Mouse (Mus musculus): ENCODE results near the gene Ncaph2. TPM values are rescaled to one million over a fixed set of nuclear protein-coding genes. Genes with fewer than 3 reads are reported as not detected.

Gene Ncaph2
- total RNA-seq, 2 experiments from 2014 or later, result 86.6 to 93.2 TPM

DNA sequence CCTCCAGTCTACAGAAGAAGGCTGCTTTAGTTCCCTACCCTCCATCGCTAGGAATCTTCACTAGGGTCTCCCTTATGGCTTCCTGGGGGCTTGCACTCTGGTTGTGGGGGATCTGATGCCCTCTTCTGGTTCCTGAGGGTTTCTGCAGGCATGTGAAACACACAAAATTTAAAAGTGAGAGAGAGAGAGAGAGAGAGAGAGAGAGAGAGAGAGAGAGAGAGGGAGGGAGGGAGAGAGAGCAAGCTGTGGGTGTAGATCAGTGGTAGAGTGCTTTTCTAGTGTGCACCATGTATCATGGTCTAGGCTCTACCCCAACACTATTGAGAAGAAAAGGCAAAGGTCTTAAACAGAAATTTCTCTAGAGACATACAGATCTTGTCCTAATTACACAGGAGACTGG lies 13.8 kb upstream of the Ncaph2 start:
- DNase-seq, result no peak
- intact Hi-C loops (cut with DNase I), result no loop called here

DNA sequence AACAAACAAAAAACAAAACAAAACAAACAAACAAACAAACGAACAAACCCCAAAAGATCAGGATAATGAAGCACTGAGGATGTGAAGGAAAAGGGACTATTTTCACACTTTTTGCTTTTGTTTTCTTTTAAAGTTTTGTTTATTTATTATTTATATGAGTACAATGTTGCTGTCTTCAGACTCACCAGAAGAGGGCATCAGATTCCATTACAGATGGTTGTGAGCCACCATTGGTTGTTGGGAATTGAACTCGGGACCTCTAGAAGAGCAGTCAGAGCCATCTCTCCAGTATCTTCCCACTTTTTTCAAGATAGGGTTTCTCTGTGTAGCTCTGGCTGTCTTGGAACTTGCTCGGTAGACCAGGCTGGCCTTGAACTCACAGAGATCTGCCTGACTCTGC lies 12.2 kb upstream of the Ncaph2 start:
- no peak for DNase-seq
- intact Hi-C loops (cut with DNase I), result no loop called here

DNA sequence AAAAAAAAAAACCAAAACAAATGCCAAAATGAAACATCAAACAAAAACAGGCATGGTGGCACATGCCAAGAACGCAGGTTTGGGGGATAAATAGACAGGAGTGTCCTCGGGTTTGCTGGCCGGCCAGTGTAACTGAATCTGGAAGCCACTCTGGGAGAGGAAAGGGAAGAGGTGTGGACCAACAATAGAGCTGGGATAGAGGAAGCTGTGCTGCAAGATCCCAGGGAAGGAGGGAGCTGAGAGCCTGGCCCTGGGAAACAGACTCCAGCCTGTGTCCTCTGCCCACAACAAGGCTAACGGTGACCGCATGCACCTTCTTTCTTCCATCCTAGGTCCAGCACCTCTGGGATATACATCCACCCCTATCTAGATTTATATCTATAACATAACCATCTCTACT lies 5.1 kb upstream of the Ncaph2 start:
- intact Hi-C loops (cut with DNase I), result no loop called here
- no peak for DNase-seq

DNA sequence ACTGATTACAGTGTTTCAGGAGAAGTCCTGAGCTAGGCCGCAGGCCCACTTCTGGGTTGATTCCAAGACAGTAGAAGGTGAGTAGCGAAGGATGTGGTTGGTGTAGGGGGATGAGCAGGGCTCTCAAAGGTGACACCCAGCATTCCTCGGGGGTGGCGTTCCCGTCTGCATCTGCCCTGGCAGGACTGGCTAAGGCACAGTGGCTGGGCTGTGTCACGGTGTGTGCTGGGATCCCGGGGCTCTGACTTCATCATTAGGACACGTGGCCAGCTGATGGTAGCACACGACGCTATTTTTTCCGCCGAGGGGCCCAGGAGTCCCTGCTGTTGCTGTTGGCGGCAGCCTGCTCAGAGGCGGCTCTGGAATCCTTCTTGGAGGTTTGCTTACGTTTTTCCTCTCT lies 4.2 kb upstream of the Ncaph2 start:
- intact Hi-C loops (cut with DNase I), result no loop called here
- no peak for DNase-seq

DNA sequence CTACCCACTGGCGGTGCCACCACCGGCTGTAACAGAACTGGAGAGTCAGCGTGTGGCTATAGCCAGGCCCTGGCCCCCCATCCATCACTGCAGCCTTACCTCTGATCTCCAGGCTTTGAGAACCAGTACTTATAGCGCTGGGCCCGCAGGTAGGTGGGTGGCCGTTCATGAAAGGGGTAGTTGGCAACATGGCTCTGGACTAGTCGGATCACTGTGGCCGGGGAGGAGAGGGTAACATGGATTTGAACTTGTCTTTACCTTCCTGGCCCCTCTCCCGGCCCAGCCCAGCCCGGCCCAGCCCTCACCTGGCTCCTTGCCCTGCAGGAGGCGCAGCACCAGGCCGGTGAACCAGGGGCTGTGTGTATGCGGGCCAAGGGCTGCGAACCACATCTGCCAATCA lies 3.5 kb upstream of the Ncaph2 start:
- intact Hi-C loops (cut with DNase I), result no loop called here

DNA sequence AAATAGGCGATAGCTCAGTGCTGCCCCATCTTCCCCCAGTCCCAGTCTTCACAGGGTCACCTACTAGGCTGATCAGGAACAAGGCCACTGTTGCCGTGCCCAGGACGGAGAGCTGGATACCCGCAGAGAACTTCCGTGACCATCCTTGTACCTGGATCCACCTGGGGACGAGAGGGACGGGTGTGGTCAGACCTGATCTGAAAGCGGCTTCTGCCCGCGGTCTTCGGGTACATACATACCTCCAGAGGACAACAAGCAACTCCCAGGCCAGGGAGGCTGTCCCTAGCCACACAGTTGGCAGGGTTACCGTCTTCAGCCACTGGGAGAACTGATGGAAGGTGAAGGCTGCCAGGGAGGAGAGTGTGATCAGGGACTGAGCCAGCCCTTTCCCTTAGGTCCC lies 2.7 kb upstream of the Ncaph2 start:
- intact Hi-C loops (cut with DNase I), result no loop called here
- DNase-seq, result no peak

More for the DNA sequence above, 3.5 kb upstream of the Ncaph2 start:
- no peak for DNase-seq

DNA sequence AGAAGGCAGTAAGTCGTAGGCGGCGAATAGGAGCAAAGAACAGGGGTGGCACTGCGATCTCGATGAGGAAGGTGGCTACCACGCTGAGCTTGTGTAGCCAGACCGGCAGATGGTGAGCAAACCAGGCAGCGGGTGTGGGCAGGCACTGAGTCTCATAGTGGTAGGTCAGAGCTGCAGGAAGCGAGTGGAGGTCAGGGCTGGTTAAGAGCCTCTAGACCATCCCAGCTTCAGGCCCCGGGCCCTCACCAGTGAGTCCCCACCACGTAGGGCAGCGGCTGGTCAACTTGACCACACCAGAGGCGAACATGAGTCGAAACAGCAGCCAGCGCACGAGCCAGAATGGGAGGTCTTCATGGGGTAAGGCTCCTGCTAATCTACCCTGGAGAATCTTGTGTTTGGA lies 1.7 kb upstream of the Ncaph2 start:
- intact Hi-C loops (cut with DNase I), result no loop called here
- no peak for DNase-seq

DNA sequence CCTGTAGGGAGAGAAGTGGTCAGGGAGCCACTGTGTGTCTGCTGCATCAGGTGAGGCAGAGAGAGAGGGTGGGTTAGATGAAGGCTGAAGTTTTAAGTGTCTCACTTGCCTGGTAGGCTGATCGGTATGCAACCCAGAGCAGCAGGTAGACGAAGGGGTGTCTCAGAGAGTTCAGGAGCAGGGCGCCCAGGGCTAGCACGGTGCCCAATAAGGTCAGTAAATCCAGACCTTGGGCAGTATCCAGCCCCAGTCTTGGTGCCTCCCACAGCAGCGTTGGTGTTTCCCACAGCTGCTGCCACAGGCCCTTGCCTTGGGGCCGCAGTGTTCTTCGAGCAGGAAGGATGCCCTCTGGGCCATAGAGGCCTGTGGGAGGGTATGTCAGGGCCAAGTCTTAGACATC lies 1.1 kb upstream of the Ncaph2 start:
- intact Hi-C loops (cut with DNase I), result no loop called here
- DNase-seq, result no peak

DNA sequence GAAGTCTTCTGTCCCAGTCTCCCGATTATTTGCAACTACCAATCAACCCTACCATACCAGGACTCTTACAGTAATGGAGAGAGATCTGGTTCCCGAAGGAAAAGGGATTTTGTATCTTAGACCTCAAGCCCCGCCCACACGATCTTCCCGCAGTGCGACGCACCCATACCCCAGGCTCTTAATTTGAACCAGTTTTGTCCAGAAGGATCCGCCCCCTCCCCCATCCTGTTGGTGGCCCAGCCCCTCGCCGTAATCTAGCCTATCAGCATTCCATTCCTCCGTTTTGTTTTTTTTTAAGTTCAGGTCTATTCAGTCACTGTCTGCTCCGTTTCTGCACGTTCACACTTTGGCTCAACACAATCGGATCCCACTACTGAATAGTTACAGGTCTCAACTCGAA lies 853 bp downstream of the Ncaph2 start:
- intact Hi-C loops (cut with DNase I), result no loop called here
- DNase-seq, result peak; percentile 90

DNA sequence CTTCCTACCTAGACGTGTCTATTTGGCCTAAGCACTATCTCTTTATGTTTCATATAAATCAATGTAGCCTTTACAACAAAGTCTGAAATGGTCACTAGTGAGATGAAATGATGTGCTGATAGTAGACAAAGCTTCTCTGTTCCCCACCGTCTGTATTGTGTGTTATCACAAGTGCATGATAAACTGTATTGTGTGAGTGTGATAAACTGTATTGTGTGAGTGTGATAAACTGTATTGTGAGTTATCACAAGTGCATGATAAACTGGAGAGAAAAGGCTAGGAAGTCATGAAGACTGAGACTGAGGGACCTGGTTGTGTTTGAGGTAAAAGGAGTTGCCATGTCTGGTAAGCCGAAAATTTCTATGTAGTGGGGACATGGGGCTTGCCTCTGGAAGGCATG lies 3.3 kb downstream of the Ncaph2 start:
- DNase-seq, result no peak
- intact Hi-C loops (cut with DNase I), result no loop called here

DNA sequence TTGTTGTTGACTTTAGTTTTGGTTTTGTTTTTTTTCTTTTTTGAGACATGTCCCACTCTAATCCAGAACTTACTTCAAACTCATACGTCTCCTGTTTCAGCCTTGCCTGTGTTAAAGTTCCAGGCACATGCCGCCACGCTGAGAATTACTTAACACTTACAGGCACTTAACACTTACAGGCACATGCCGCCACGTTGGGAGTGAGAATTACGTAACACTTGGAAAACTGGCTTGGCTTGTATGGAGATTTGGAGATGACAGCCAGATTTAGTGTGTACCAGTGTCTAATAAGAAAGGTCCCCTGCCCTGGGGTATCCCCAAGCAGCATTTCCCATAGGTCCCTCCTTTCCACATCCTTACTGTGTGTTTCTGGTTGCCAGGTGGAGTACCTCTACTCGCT lies 7.5 kb downstream of the Ncaph2 start:
- DNase-seq, result no peak
- intact Hi-C loops (cut with DNase I), result no loop called here

DNA sequence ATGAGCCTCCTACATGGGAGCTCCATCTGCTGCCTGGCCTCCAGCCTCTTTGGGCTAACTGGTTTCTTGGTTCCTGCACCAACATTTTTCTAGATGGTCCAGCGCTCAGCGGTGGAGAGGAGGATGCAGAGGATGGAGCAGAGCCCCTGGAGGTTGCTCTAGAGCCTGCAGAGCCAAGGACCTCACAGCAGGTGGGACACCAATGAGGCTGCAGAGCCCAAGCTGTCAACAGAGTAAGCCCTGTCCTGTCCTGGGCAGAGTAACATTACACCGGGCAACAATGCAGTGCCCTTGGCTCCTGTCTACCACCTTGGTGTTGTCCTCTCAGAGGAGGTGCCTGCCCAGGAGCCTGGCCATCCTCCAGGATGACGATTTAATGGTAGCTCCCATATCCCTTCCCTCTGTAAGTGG lies 9.6 kb downstream of the Ncaph2 start:
- intact Hi-C loops (cut with DNase I), result no loop called here
- no peak for DNase-seq

DNA sequence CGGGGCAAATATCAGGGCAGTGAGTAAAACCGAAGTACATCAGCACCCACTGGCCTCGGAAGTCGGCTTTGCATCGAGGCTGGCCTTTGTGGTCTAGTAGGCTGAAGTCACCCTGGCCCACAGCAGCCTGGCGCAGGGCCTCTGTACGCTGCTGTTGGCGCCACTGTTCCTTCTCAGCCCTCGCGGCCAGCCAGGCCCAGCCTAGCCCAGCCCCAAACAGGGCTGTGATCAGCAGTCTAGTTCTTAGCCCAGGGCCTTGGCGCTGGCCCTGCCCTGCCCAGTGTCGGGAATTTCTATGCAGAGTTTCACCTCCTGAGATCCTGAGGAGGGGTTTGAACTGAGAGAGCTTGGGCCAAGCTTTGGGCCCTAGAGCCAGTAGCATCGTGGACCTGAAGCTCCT lies 16.5 kb downstream of the Ncaph2 start:
- intact Hi-C loops (cut with DNase I), result no loop called here
- DNase-seq, result no peak

DNA sequence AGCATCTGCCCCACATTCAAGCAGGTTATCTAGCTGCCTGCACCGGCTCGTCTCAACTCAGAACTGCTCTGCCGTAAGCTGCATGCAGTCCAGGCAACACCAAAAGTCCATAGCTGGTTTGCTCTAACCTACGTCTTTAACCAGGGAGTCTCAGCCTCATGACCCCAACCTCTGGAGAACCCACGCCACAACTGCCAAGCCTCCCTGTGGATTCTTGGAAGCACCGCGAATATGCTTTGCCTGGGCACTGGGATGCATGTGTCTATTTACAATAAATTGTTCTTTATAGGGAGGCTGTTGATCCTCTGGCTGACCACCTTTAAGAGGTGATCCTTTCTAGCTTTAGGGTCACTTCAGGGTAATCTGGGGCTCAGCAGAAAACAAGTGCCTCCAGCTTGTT lies 17.0 kb downstream of the Ncaph2 start:
- no peak for DNase-seq
- intact Hi-C loops (cut with DNase I), result no loop called here

DNA sequence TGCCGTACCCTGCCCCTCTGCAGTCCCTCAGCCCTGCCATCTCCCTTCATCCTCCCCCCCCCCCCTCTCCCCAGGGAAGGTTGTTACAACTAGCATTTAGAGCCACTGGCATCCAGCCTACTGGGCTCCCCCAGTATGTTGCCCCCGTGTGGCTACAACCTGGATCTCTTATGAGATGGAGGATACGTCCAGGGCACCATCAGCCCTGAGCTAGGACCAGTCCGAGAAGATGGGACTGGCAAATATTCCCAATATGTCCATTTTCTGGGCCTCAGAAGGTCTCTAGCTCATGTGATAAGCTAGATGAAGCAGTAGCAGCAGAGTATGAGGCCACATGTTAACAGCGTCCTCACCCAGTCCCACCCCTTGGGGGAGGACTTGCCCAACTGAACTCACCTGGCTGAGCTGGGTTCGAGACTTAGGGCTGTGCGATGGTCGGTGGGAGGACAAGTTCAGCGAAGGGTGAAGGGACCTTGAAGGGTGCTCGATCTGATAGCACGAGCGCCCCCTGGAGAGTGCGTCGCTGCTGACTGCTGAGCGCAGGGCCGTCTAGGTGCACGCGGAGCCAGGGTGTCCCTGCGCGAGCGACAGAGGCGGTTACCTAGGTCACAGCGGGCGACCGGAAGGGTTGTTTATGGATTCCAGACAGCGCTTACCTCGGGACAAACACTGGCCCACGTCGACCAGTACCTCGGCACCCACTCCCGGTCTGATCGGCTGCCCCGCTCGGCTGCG lies 17.7 kb downstream of the Ncaph2 start:
- peak; percentile 81 for DNase-seq
- intact Hi-C loops (cut with DNase I), result no loop called here

DNA sequence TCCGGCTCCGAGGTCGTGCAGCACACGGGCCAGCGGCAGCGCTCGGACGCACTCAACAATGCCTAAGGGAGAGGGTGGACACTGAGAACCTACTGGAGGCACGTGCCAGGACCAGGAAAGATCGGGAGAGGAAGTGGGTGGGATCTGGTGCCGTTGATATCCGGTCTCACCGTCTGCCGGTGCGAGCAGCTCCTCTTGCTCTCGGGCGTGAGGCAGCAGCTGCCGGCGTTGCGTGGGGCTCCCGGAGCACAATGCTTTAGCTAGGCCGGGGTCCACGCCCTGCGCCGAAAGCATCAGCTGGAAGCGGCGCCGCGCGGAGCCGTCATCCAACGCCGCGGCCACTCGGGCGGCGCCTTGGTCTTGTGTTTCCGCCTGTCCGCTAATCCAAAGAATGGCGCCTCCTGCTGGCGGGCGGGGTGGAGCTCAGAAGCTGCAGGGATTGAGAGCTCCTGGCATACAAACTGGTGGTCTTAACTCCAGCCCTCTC lies 18.3 kb downstream of the Ncaph2 start, which contains the start of gene Sco2:
Sco2 (minus strand) TSS at position 85 of the 487 bp plus-strand sequence.
- peak; percentile 98 for DNase-seq
- intact Hi-C loops (cut with DNase I), result no loop called here

DNA sequence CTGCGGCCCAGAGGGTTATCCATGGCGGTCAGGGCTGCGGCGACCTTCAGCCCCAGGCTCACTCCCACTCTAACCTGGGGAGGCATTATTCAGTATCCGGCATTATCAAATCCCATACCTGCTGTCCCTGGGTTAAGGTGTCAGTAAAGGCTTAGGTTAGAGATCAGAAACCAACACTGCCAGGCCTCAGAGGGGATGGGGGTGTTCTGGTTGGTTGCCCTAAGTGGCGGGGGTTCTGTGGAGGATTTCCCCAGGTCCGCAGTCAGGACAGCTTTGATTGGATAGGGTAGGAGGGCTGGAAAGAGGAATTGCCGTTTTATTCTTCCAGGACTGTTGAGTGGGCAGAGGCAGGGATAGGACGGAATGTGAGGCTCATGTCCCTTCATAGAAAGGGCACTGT lies 18.8 kb downstream of the Ncaph2 start:
- DNase-seq, result no peak
- intact Hi-C loops (cut with DNase I), result no loop called here

DNA sequence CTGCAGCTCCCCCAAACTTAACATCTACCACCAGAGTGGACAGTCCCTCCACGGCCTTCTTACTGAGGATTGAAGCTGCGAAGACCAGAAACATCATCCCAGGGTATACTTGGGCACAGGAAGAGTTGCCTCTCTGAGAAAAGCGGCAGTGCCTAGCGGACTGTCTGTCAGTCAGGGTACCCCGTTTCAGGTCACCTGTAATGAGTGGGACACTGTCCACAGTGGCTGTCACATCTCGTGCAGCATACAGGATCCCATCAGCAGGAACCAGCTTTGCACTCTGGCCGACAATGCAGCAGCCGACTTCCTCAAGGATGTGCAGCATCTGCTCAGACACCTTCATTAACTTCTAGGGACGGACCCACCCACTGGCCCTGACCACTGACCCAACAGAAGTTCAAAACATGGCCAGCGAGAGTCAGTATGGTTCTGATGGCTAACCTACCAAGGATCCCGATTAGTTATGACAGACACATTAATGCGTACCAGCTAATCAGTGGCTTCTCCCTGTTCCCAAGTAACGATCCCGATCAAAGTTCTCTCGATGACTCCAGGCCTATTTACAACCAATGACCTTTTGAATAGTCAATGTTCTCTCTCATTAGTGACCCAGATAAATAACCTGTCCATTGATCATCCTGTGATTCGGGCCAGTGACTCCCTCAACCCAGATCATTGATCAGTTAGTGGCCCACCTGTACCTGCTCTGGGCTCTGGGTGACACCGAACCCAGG lies 19.4 kb downstream of the Ncaph2 start:
- intact Hi-C loops (cut with DNase I), result no loop called here
- no peak for DNase-seq

DNA sequence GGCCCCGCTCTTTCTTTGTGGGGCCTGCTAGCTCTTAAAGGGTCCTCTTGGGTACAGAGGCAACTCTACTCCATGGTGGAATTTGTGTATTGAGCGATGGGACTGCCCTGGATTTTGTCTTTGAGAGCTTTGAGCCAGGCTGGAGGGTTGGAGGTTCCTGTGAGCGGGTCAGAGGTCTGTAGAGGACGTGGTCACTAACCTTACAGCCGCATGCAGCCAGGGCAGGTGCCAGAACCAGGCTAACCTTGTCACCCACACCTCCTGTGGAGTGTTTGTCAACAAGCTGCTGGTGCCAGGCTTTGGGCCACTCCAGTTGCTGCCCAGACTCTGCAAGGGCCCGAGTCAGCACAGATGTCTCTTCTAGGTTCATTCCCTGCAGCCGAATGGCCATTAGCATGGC lies 20.5 kb downstream of the Ncaph2 start:
- intact Hi-C loops (cut with DNase I), result no loop called here
- DNase-seq, result no peak

DNA sequence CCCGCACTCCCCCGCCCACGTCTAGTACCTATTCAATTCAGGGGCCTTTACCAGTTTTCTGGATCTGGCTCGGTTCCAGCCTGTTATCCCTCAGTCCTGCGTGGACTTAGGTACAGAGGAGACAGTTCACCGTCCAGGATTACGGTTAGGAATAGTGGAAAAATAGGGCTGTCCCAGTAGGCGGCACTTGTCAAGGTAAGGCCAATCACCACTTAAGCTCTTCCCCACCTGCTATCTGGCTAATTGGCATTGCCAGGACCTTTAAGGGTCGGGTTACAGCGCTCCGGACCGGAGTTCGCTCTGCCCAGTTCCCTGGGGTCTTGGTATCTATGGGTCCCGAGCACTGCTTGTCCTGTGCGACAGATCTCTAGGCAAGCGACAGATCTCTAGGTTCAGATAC lies 21.4 kb downstream of the Ncaph2 start, which contains the start of gene Tymp:
Tymp (minus strand) TSS at position 83 of the 400 bp plus-strand sequence.
- intact Hi-C loops (cut with DNase I), result no loop called here
- no peak for DNase-seq

DNA sequence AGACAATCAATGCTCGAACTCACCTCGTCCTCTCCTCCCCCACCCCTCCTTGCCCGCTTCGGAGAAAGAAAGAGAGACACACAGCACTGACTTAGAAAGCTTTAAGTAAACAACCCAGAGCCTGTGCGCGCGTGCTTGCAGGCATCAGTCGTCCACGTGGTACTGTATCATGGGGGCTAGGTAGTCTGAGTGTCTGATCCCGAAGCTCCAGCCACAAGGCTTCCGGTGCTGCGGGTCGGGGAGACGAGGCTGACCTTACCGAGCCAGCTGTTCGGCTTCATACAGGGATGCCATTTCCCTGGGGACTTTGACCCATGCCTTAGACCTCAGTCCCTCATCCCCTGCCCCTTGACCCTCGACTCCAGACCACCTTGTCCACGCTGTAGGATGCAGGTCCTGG lies 21.8 kb downstream of the Ncaph2 start:
- intact Hi-C loops (cut with DNase I), result no loop called here
- DNase-seq, result no peak

Data from left cerebral cortex, postnatal 4 days (tissue).